Mouse (Mus musculus) embryo, embryonic 10 days (tissue): ENCODE results near the gene Vmn1r116.
"Not testable (repeated sequence)": the region's sequence is repeated elsewhere in the genome, so short reads cannot be mapped to it uniquely, and the experiment has no call there.

Experiments
- DNase-seq: peaks from one replicate; pipeline ENCODE4 v3.0.0-alpha.2; 2015; ENCODE audit warnings: low spot score

The Vmn1r116 gene

GRCm38 (mm10) chr7:20871956-20872355 is at the start of gene Vmn1r116:
Gene Vmn1r116, plus strand, starts transcription at chr7:20872256.
- DNase-seq: not testable (repeated sequence)

DNA sequence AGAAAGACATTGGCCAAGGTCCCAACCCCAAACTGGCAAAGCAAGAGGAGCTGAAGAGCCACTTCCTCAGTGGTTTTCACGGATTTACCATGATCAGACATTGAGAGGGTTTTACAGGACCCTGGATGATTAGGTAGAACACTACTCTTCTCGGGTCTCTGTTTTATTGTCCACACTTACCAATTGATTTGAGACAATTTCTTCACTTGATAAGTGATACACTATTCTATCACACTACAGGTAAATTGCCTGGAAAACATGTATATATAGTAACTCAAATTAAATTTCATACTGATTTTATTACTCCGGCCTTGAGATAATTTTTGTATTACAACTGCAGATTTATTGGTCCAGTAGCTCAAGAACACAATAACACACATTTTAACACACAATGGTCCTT is 27.2 kb upstream of the Vmn1r116 start, which contains the start of gene Vmn1r115:
Vmn1r115 (minus strand) TSS at position 101 of the 400 bp plus-strand sequence.
- DNase-seq: not testable (repeated sequence)

DNA sequence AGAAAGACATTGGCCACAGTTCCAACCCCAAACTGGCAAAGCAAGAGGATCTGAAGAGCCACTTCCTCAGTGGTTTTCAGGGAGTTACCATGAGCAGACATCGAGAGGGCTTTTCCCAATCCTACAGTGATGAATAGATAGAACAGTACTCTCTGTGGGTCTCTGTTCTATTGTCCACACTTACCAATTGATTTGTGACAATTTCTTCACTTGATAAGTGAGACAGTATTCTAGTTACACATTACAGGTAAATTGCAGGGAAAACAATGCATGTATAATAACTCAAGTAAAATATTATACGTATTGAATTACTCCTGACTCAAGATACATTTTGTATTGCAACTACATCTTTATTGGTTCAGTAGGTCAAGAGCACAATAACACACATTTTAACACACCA is 12.0 kb downstream of the Vmn1r116 start, which contains the start of gene Vmn1r117:
Vmn1r117 (minus strand) TSS at position 101 of the 400 bp plus-strand sequence.
- not testable (repeated sequence) for DNase-seq

DNA sequence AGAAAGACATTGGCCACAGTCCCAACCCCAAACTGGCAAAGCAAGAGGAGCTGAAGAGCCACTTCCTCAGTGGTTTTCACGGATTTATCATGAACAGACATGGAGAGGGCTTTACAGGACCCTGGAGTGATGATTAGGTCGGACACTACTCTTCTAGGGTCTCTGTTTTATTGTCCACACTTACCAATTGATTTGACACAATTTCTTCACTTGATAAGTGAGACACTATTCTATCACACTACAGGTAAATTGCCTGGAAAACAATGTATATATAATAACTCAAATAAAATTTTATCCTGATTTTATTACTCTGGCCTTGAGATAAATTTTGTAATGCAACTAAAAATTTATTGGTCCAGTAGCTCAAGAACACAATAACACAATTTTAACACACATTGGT is 40.2 kb downstream of the Vmn1r116 start, which contains the start of gene Vmn1r118:
Vmn1r118 (minus strand) TSS at position 101 of the 400 bp plus-strand sequence.
- DNase-seq: not testable (repeated sequence)
